Mouse (Mus musculus) C2C12 (cell line): ENCODE results near the gene Copb1.

Experiments
- CTCF ChIP-seq: IDR thresholded peaks from one replicate; pipeline ENCODE4 v1.5.1; 2011; ENCODE audit not compliant: control insufficient read depth, insufficient read depth, insufficient read length
- MAX ChIP-seq: IDR thresholded peaks from one replicate; pipeline ENCODE4 v1.6.1; 2011; ENCODE audit warnings: mild to moderate bottlenecking, control low read depth
- USF1 ChIP-seq: IDR thresholded peaks from one replicate; pipeline ENCODE4 v1.6.1; 2011; ENCODE audit warnings: low read depth, mild to moderate bottlenecking, control low read depth, moderate library complexity

GRCm38 (mm10) chr7:114220433-114220832 is 34.1 kb downstream of the Copb1 start:
- no peak for TF ChIP-seq MAX
- no peak for TF ChIP-seq CTCF
- no peak for TF ChIP-seq USF1
